Mouse (Mus musculus): Measurements from ENCODE around the gene Prmt8. TPM values are rescaled to one million over a fixed set of nuclear protein-coding genes. Genes with fewer than 3 reads are reported as not detected.

The Prmt8 gene
- polyA plus RNA-seq, 1 experiment from 2014 or later, result 35.0 TPM

GRCm38 (mm10) chr6:127715428-127715827, 53.8 kb downstream of the Prmt8 start:
- Histone ChIP-seq H3K27ac (no peak overlapping the region), H3K4me1 (replicated peaks; ENCODE audit: control insufficient read depth, insufficient read depth, low read length) (peaks cover 12% of the 10 kb centered on the region), H3K27me3 (ENCODE audit: control insufficient read depth, insufficient read depth, low read length) (no peaks in the 10 kb centered on the region), H3K9ac (no peak overlapping the region), H3K9me3 (ENCODE audit: control insufficient read depth, low read length) (no peaks in the 10 kb centered on the region), H3K4me3 (replicated peaks; ENCODE audit: low read length) (no peak overlapping the region), H3K4me2 (replicated peaks) (no peak overlapping the region), H3K36me3 (replicated peaks; ENCODE audit: control insufficient read depth, insufficient read depth) (no peaks in the 10 kb centered on the region)
- ATAC-seq (ENCODE audit: low FRiP score) (no peak), DNase-seq (ENCODE audit: low spot score) (no peak)
- 38% methylated on average over 5 of the region's 5 CpGs for WGBS

- DNase-seq (ENCODE audit: low spot score) (no peak), ATAC-seq (ENCODE audit: low FRiP score) (no peak)
- H3K27me3 ChIP-seq (ENCODE audit: control insufficient read depth, insufficient read depth, low read length), result no peaks in the 10 kb centered on the region
- no peak overlapping the region for H3K4me3 ChIP-seq (replicated peaks; ENCODE audit: low read length)
- H3K4me1 ChIP-seq (replicated peaks; ENCODE audit: control insufficient read depth, insufficient read depth, low read length), result peaks cover 12% of the 10 kb centered on the region
- H3K27ac ChIP-seq, result no peak overlapping the region
- H3K9me3 ChIP-seq (ENCODE audit: control insufficient read depth, low read length), result no peaks in the 10 kb centered on the region
- H3K9ac ChIP-seq, result no peak overlapping the region
- WGBS, result 55% methylated on average over 5 of the region's 5 CpGs
- no peaks in the 10 kb centered on the region for H3K36me3 ChIP-seq (replicated peaks; ENCODE audit: control insufficient read depth, insufficient read depth)
- H3K4me2 ChIP-seq (replicated peaks), result no peak overlapping the region
Measured at GRCm38 (mm10) chr6:127714906-127715305, 54.4 kb downstream of the Prmt8 start.

- DNase-seq (ENCODE audit: low spot score) (no peak), ATAC-seq (ENCODE audit: low FRiP score) (peak; percentile 59; the same call in 1 of the 2 replicates)
- no peaks in the 10 kb centered on the region; the same call in 1 of the 2 replicates for H3K4me1 ChIP-seq (replicated peaks; ENCODE audit: control insufficient read depth, insufficient read depth, low read length)
- no peaks in the 10 kb centered on the region for H3K9me3 ChIP-seq (ENCODE audit: control insufficient read depth, low read length)
- no peak overlapping the region for H3K4me2 ChIP-seq (replicated peaks)
- 0 out of 2 replicates have a peak, but pooled peaks cover 7% of the 10 kb centered on the region for H3K36me3 ChIP-seq (replicated peaks; ENCODE audit: control insufficient read depth, insufficient read depth)
- H3K9ac ChIP-seq, result no peak overlapping the region
- no peak overlapping the region for H3K4me3 ChIP-seq (replicated peaks; ENCODE audit: low read length)
- no peaks in the 10 kb centered on the region for H3K27me3 ChIP-seq (ENCODE audit: control insufficient read depth, insufficient read depth, low read length)
- H3K27ac ChIP-seq, result 0 out of 2 replicates have a peak overlapping the region, but pooled peaks have one; percentile 7
- WGBS, result 65% methylated on average over 1 of the region's 1 CpGs
Measured at GRCm38 (mm10) chr6:127708218-127708628, 61.0 kb downstream of the Prmt8 start.

- peaks cover 18% of the 10 kb centered on the region for H3K4me1 ChIP-seq (replicated peaks; ENCODE audit: control insufficient read depth, insufficient read depth, low read length)
- H3K4me3 ChIP-seq (replicated peaks; ENCODE audit: low read length), result no peak overlapping the region
- H3K4me2 ChIP-seq (replicated peaks), result no peak overlapping the region
- peaks cover 12% of the 10 kb centered on the region; the same call in 1 of the 2 replicates for H3K36me3 ChIP-seq (replicated peaks; ENCODE audit: control insufficient read depth, insufficient read depth)
- no peaks in the 10 kb centered on the region for H3K9me3 ChIP-seq (ENCODE audit: control insufficient read depth, low read length)
- no peak overlapping the region for H3K9ac ChIP-seq
- ATAC-seq (ENCODE audit: low FRiP score) (peak; percentile 83), DNase-seq (ENCODE audit: low spot score) (peak; percentile 72)
- H3K27ac ChIP-seq, result peak overlapping the region; percentile 78
- 3% methylated on average over 9 of the region's 11 CpGs for WGBS
- H3K27me3 ChIP-seq (ENCODE audit: control insufficient read depth, insufficient read depth, low read length), result no peaks in the 10 kb centered on the region
Measured at GRCm38 (mm10) chr6:127701036-127701783, 68.1 kb downstream of the Prmt8 start.

GRCm38 (mm10) chr6:127693681-127694080, 75.6 kb downstream of the Prmt8 start:
- H3K4me3 ChIP-seq (replicated peaks; ENCODE audit: low read length), result no peak overlapping the region
- H3K27me3 ChIP-seq (ENCODE audit: control insufficient read depth, insufficient read depth, low read length), result no peaks in the 10 kb centered on the region
- H3K36me3 ChIP-seq (replicated peaks; ENCODE audit: control insufficient read depth, insufficient read depth), result peaks cover 11% of the 10 kb centered on the region; the same call in 1 of the 2 replicates
- no peak overlapping the region for H3K9ac ChIP-seq
- no peak overlapping the region for H3K27ac ChIP-seq
- no peaks in the 10 kb centered on the region for H3K4me1 ChIP-seq (replicated peaks; ENCODE audit: control insufficient read depth, insufficient read depth, low read length)
- H3K4me2 ChIP-seq (replicated peaks), result no peak overlapping the region
- no peaks in the 10 kb centered on the region for H3K9me3 ChIP-seq (ENCODE audit: control insufficient read depth, low read length)
- DNase-seq (ENCODE audit: low spot score) (no peak), ATAC-seq (ENCODE audit: low FRiP score) (no peak)
- WGBS, result 91% methylated on average over 7 of the region's 7 CpGs

- Histone ChIP-seq H3K9me3 (ENCODE audit: control insufficient read depth, low read length) (no peaks in the 10 kb centered on the region), H3K27me3 (ENCODE audit: control insufficient read depth, insufficient read depth, low read length) (no peaks in the 10 kb centered on the region), H3K9ac (no peak overlapping the region), H3K4me3 (replicated peaks; ENCODE audit: low read length) (no peak overlapping the region), H3K36me3 (replicated peaks; ENCODE audit: control insufficient read depth, insufficient read depth) (peaks cover 6% of the 10 kb centered on the region; the same call in 1 of the 2 replicates), H3K4me2 (replicated peaks) (no peak overlapping the region), H3K27ac (no peak overlapping the region; the same call in 1 of the 2 replicates), H3K4me1 (replicated peaks; ENCODE audit: control insufficient read depth, insufficient read depth, low read length) (no peaks in the 10 kb centered on the region)
- ATAC-seq (ENCODE audit: low FRiP score), result no peak
- WGBS, result 81% methylated on average over 7 of the region's 7 CpGs
- DNase-seq (ENCODE audit: low spot score), result no peak
Measured at GRCm38 (mm10) chr6:127692298-127692697, 77.0 kb downstream of the Prmt8 start.

- Histone ChIP-seq H3K27me3 (ENCODE audit: control insufficient read depth, insufficient read depth, low read length) (no peaks in the 10 kb centered on the region), H3K9ac (no peak overlapping the region), H3K4me3 (replicated peaks; ENCODE audit: low read length) (no peak overlapping the region), H3K9me3 (ENCODE audit: control insufficient read depth, low read length) (no peaks in the 10 kb centered on the region), H3K4me1 (replicated peaks; ENCODE audit: control insufficient read depth, insufficient read depth, low read length) (peaks cover 21% of the 10 kb centered on the region), H3K36me3 (replicated peaks; ENCODE audit: control insufficient read depth, insufficient read depth) (no peaks in the 10 kb centered on the region; the same call in 1 of the 2 replicates), H3K27ac (no peak overlapping the region), H3K4me2 (replicated peaks) (no peak overlapping the region)
- 92% methylated on average over 6 of the region's 6 CpGs for WGBS
- no peak for DNase-seq (ENCODE audit: low spot score)
- ATAC-seq (ENCODE audit: low FRiP score), result no peak
Measured at GRCm38 (mm10) chr6:127687181-127687860, 82.0 kb downstream of the Prmt8 start.

- no peaks in the 10 kb centered on the region for H3K27me3 ChIP-seq (ENCODE audit: control insufficient read depth, insufficient read depth, low read length)
- WGBS, result 22% methylated on average over 4 of the region's 4 CpGs
- H3K4me2 ChIP-seq (replicated peaks), result no peak overlapping the region
- ATAC-seq (ENCODE audit: low FRiP score) (peak; percentile 64), DNase-seq (ENCODE audit: low spot score) (peak; percentile 71)
- peaks cover 21% of the 10 kb centered on the region for H3K4me1 ChIP-seq (replicated peaks; ENCODE audit: control insufficient read depth, insufficient read depth, low read length)
- H3K9ac ChIP-seq, result no peak overlapping the region
- H3K36me3 ChIP-seq (replicated peaks; ENCODE audit: control insufficient read depth, insufficient read depth), result no peaks in the 10 kb centered on the region; the same call in 1 of the 2 replicates
- no peak overlapping the region for H3K4me3 ChIP-seq (replicated peaks; ENCODE audit: low read length)
- peak overlapping the region; percentile 47; the same call in 1 of the 2 replicates for H3K27ac ChIP-seq
- H3K9me3 ChIP-seq (ENCODE audit: control insufficient read depth, low read length), result no peaks in the 10 kb centered on the region
Measured at GRCm38 (mm10) chr6:127684981-127685380, 84.3 kb downstream of the Prmt8 start.

- ATAC-seq (ENCODE audit: low FRiP score), result no peak
- no peaks in the 10 kb centered on the region for H3K36me3 ChIP-seq (replicated peaks; ENCODE audit: control insufficient read depth, insufficient read depth)
- H3K4me1 ChIP-seq (replicated peaks; ENCODE audit: control insufficient read depth, insufficient read depth, low read length), result peaks cover 21% of the 10 kb centered on the region
- peak overlapping the region; percentile 68 for H3K27ac ChIP-seq
- no peaks in the 10 kb centered on the region for H3K9me3 ChIP-seq (ENCODE audit: control insufficient read depth, low read length)
- no peak for DNase-seq (ENCODE audit: low spot score)
- H3K4me2 ChIP-seq (replicated peaks), result no peak overlapping the region
- H3K4me3 ChIP-seq (replicated peaks; ENCODE audit: low read length), result no peak overlapping the region
- no peaks in the 10 kb centered on the region for H3K27me3 ChIP-seq (ENCODE audit: control insufficient read depth, insufficient read depth, low read length)
- H3K9ac ChIP-seq, result no peak overlapping the region
- 56% methylated on average over 8 of the region's 8 CpGs for WGBS
Measured at GRCm38 (mm10) chr6:127683561-127683960, 85.7 kb downstream of the Prmt8 start.

Data from hindbrain, embryonic 14.5 days (tissue).